Mouse (Mus musculus): ENCODE measurements around the gene Csnk1g1. TPM values are rescaled to one million over a fixed set of nuclear protein-coding genes. Genes with fewer than 3 reads are reported as not detected.

The Csnk1g1 gene
- polyA plus RNA-seq, 1 experiment = 4.8 TPM

GRCm38 (mm10) chr9:65902879-65903278 lies 5.8 kb upstream of the Csnk1g1 start:
- DNase-seq (ENCODE audit: low read depth in 1 of 2, low spot score in 2 of 2) = no peak
- TF ChIP-seq POLR2A (IDR thresholded peaks at IDR 0.05; ENCODE audit: low read depth, low read length) (no peak), CTCF (IDR thresholded peaks at IDR 0.05; ENCODE audit: extremely low read depth, insufficient read depth, insufficient read length, insufficient replicate concordance) (no peak)
- 66% methylated on average over 3 of the region's 3 CpGs for WGBS
- Histone ChIP-seq H3K36me3 (ENCODE audit: control insufficient read depth, insufficient read depth, low read length) (no peaks in the 10 kb centered on the region), H3K4me3 (ENCODE audit: extremely low read depth, insufficient read depth, insufficient read length) (no peak overlapping the region), H3K27ac (ENCODE audit: insufficient read depth, low read length) (no peak overlapping the region), H3K4me1 (ENCODE audit: control insufficient read depth, insufficient read depth, insufficient read length) (no peaks in the 10 kb centered on the region), H3K27me3 (ENCODE audit: control insufficient read depth, insufficient read depth, low read length) (no peaks in the 10 kb centered on the region)

GRCm38 (mm10) chr9:65903419-65903818 lies 5.3 kb upstream of the Csnk1g1 start:
- Histone ChIP-seq H3K27ac (ENCODE audit: insufficient read depth, low read length) (no peak overlapping the region), H3K4me3 (ENCODE audit: extremely low read depth, insufficient read depth, insufficient read length) (no peak overlapping the region), H3K4me1 (ENCODE audit: control insufficient read depth, insufficient read depth, insufficient read length) (no peaks in the 10 kb centered on the region), H3K36me3 (ENCODE audit: control insufficient read depth, insufficient read depth, low read length) (no peaks in the 10 kb centered on the region), H3K27me3 (ENCODE audit: control insufficient read depth, insufficient read depth, low read length) (no peaks in the 10 kb centered on the region)
- no peak for TF ChIP-seq POLR2A (IDR thresholded peaks at IDR 0.05; ENCODE audit: low read depth, low read length)
- TF ChIP-seq CTCF (IDR thresholded peaks at IDR 0.05; ENCODE audit: extremely low read depth, insufficient read depth, insufficient read length, insufficient replicate concordance) = no peak
- no peak for DNase-seq (ENCODE audit: low read depth in 1 of 2, low spot score in 2 of 2)

GRCm38 (mm10) chr9:65909301-65909801 lies 627 bp downstream of the Csnk1g1 start:
- Histone ChIP-seq H3K27me3 (ENCODE audit: control insufficient read depth, insufficient read depth, low read length) (no peaks in the 10 kb centered on the region), H3K36me3 (ENCODE audit: control insufficient read depth, insufficient read depth, low read length) (no peaks in the 10 kb centered on the region), H3K4me3 (ENCODE audit: extremely low read depth, insufficient read depth, insufficient read length) (peak overlapping the region; percentile 90), H3K27ac (ENCODE audit: insufficient read depth, low read length) (peak overlapping the region; percentile 86), H3K4me1 (ENCODE audit: control insufficient read depth, insufficient read depth, insufficient read length) (no peaks in the 10 kb centered on the region)
- 2% methylated on average over 33 of the region's 34 CpGs for WGBS
- TF ChIP-seq POLR2A (IDR thresholded peaks at IDR 0.05; ENCODE audit: low read depth, low read length) (no peak), CTCF (IDR thresholded peaks at IDR 0.05; ENCODE audit: extremely low read depth, insufficient read depth, insufficient read length, insufficient replicate concordance) (no peak)
- DNase-seq (ENCODE audit: low read depth in 1 of 2, low spot score in 2 of 2) = peak in 1 of 2 experiments; percentile 53

GRCm38 (mm10) chr9:65909837-65910236 lies 1.1 kb downstream of the Csnk1g1 start:
- Histone ChIP-seq H3K36me3 (ENCODE audit: control insufficient read depth, insufficient read depth, low read length) (no peaks in the 10 kb centered on the region), H3K4me3 (ENCODE audit: extremely low read depth, insufficient read depth, insufficient read length) (peak overlapping the region; percentile 90; the same call in 1 of the 2 replicates), H3K27me3 (ENCODE audit: control insufficient read depth, insufficient read depth, low read length) (no peaks in the 10 kb centered on the region), H3K27ac (ENCODE audit: insufficient read depth, low read length) (peak overlapping the region; percentile 86), H3K4me1 (ENCODE audit: control insufficient read depth, insufficient read depth, insufficient read length) (no peaks in the 10 kb centered on the region)
- no peak for DNase-seq (ENCODE audit: low read depth in 1 of 2, low spot score in 2 of 2)
- 2% methylated on average over 4 of the region's 4 CpGs for WGBS
- no peak for TF ChIP-seq CTCF (IDR thresholded peaks at IDR 0.05; ENCODE audit: extremely low read depth, insufficient read depth, insufficient read length, insufficient replicate concordance)

GRCm38 (mm10) chr9:65913976-65914375 lies 5.3 kb downstream of the Csnk1g1 start:
- TF ChIP-seq CTCF (IDR thresholded peaks at IDR 0.05; ENCODE audit: extremely low read depth, insufficient read depth, insufficient read length, insufficient replicate concordance) (no peak), POLR2A (IDR thresholded peaks at IDR 0.05; ENCODE audit: low read depth, low read length) (no peak)
- 82% methylated on average over 2 of the region's 2 CpGs for WGBS
- Histone ChIP-seq H3K27me3 (ENCODE audit: control insufficient read depth, insufficient read depth, low read length) (no peaks in the 10 kb centered on the region), H3K36me3 (ENCODE audit: control insufficient read depth, insufficient read depth, low read length) (no peaks in the 10 kb centered on the region), H3K4me3 (ENCODE audit: extremely low read depth, insufficient read depth, insufficient read length) (no peak overlapping the region), H3K27ac (ENCODE audit: insufficient read depth, low read length) (no peak overlapping the region), H3K4me1 (ENCODE audit: control insufficient read depth, insufficient read depth, insufficient read length) (no peaks in the 10 kb centered on the region)
- DNase-seq (ENCODE audit: low read depth in 1 of 2, low spot score in 2 of 2) = no peak

GRCm38 (mm10) chr9:65917015-65917414 lies 8.3 kb downstream of the Csnk1g1 start:
- H3K4me3 ChIP-seq (ENCODE audit: extremely low read depth, insufficient read depth, insufficient read length) = no peak overlapping the region
- no peak for DNase-seq (ENCODE audit: low read depth in 1 of 2, low spot score in 2 of 2)
- TF ChIP-seq POLR2A (IDR thresholded peaks at IDR 0.05; ENCODE audit: low read depth, low read length) (no peak), CTCF (IDR thresholded peaks at IDR 0.05; ENCODE audit: extremely low read depth, insufficient read depth, insufficient read length, insufficient replicate concordance) (no peak)
- 85% methylated on average over 1 of the region's 1 CpGs for WGBS
- H3K36me3 ChIP-seq (ENCODE audit: control insufficient read depth, insufficient read depth, low read length) = no peaks in the 10 kb centered on the region
- no peaks in the 10 kb centered on the region for H3K4me1 ChIP-seq (ENCODE audit: control insufficient read depth, insufficient read depth, insufficient read length)
- no peak overlapping the region for H3K27ac ChIP-seq (ENCODE audit: insufficient read depth, low read length)
- no peaks in the 10 kb centered on the region for H3K27me3 ChIP-seq (ENCODE audit: control insufficient read depth, insufficient read depth, low read length)

- Histone ChIP-seq H3K36me3 (ENCODE audit: control insufficient read depth, insufficient read depth, low read length) (no peaks in the 10 kb centered on the region), H3K27me3 (ENCODE audit: control insufficient read depth, insufficient read depth, low read length) (no peaks in the 10 kb centered on the region), H3K4me1 (ENCODE audit: control insufficient read depth, insufficient read depth, insufficient read length) (no peaks in the 10 kb centered on the region), H3K4me3 (ENCODE audit: extremely low read depth, insufficient read depth, insufficient read length) (no peak overlapping the region), H3K27ac (ENCODE audit: insufficient read depth, low read length) (no peak overlapping the region)
- TF ChIP-seq POLR2A (IDR thresholded peaks at IDR 0.05; ENCODE audit: low read depth, low read length) = no peak
- no peak for TF ChIP-seq CTCF (IDR thresholded peaks at IDR 0.05; ENCODE audit: extremely low read depth, insufficient read depth, insufficient read length, insufficient replicate concordance)
- DNase-seq (ENCODE audit: low read depth in 1 of 2, low spot score in 2 of 2) = no peak
Observed at GRCm38 (mm10) chr9:65928456-65928855, 19.7 kb downstream of the Csnk1g1 start.
